Mouse (Mus musculus) kidney, adult 8-10 months (tissue): ENCODE measurements around the gene Gm43720.
"Not testable (repeated sequence)": the region's sequence is repeated elsewhere in the genome, so short reads cannot be mapped to it uniquely, and the experiment has no call there.

ENCODE experiments used
- DNase-seq, 2 experiments: peaks; one replicate each; pipeline ENCODE4 v3.0.0; 2022

Gene Gm43720

DNA sequence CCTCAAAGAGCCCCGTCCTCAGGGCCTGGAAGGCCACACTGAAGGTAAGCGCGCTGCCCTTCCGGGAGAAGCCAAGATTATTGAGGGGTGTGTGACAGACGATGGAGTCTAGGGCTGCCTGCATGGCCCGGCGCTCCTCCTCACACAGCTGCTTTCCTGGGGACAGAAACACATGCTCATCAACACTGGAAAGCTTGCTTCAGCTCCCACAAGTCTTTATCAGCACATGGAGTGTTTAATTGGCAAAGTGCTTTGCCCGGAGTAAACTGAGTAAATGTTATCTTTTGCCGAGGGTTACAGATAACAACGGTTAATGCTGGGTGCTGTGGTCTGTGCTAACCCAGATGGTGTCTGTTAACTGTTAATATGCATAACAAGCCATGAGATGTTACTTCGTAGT lies 18.9 kb downstream of the Gm43720 start:
- no peak for DNase-seq

DNA sequence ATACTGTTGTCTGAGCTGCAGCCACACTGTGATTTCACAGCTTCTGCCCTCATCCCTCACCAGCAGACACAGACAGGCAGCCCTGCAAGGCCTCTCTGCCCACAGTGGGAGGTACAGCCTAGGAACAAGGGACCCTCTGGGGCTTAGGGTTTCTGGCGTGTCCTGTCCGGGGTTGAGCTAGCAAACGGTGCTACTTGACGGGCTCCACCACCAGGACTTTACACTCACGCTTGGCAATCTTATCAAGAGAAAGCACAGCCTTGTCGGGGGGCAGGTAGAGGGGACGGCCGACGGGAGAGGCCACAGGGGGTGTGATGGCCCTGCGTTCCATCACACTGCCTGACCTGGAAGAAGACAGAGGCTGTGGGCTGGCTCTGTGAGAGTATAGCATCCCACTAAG lies 19.7 kb downstream of the Gm43720 start:
- no peak for DNase-seq

DNA sequence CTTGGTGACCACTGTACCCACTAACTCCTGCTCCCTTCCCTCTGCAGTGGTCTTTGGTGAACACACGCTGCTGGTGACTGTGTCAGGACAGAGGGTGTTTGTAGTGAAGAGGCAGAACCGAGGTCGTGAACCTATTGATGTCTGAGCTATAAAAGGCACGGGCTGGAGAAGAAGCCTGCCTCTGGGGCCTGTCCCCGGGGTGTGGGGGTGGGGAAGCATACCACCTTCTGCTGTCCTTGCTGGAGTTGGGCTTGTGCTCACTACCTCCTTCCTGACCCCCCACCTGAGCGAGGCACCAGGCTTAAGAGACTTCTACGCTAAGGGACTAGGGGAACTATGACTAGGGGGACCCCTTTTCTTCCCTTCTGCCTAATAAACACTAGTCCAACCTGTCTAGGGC lies 20.8 kb downstream of the Gm43720 start:
- DNase-seq: no peak

DNA sequence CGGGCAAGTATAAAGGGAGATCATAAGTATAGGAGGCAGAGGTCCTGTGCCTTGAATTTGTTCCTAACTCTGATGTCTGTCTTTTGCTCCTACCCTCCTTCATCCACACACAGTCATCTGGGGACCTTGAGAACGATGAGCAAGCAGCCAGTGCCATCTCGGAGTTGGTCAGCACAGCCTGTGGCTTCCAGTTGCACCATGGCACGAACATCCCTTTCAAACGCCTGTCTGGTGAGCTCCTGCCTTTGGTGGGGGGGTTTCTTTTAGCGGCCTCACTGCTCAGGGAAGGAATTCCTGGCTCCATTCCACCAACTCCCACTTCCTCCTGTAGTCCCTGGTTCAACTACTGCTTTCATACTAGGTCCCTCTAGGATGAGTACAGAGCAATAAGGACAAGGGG lies 21.2 kb downstream of the Gm43720 start:
- DNase-seq: no peak

- no peak for DNase-seq
These were observed 21.7 kb downstream of the Gm43720 start for GRCm38 (mm10) chr5:138258078-138258477.

DNA sequence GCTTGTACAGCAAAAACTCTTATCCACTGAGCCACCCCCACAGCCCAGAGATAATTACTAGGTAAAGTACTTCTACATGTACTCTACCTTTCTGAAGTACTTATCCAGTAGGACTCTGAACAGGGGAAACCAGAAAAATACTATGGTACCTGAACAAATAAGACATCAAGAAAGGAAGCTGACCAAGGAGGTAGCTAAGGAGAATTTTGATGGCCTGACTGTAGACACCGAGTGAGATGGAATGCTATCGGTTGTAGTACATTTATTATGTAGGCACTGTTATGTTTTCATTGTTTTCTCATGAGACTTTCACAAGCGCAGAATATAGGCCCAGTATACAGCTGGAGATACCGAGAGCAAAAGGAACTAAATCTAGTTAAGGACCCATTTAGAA lies 22.2 kb downstream of the Gm43720 start:
- no peak for DNase-seq

- no peak for DNase-seq
These were observed 22.7 kb downstream of the Gm43720 start for GRCm38 (mm10) chr5:138256966-138257584.

DNA sequence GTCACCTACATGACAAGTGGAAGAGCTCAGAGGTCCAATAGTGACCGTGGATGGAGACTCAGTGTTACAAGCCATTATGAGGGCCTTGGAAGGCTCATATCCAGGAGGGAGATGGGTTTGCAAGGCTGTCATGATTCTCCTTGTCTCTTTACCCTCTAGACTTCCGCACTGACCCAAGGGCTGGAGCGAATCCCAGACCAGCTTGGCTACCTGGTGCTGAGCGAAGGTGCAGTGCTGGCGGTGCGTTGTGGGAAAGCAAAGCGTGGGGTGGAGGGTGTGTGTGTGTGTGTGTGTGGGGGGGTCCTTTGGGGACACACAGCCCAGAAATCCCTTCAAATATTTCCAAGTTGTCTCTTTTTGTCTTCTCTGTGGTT lies 23.7 kb downstream of the Gm43720 start:
- DNase-seq: no peak

DNA sequence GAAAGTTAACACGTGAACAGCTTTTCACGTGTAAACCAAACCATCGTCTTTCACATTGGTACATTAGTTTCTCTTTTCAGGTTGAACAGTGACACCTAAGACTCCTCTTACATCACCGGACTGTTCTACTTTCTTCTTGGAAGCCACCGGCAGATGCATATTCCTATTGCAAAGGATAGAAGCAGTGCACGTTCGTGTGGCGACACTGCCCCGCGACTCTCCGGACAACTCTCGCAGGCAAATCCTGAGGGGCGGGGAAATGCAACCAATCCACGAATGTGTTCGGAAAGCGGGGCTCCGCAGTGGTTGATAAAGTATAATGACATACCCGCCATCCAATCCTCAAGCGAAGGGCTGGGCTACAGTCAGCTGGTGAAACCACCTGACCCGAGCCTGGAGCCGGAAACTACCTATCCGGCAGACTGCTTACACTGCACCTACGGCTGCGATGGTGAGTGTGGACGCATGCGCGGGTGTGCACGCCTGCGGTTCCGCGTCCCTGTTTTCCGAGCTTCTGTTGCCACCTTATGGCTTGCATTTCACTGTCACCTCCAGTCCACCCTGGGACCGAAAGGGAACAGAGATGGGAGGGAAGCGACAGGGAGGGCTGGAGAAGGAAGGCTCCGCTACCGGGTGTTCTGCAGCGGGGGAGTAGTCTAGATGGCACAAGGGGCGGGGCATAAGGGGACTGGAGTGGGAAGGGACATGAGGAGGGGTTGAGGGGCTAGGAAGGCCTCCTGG lies 24.2 kb downstream of the Gm43720 start, which contains the start of gene Lamtor4:
Lamtor4 (plus strand) TSS at position 130 of the 741 bp plus-strand sequence.
- peak; percentile 97 to 98 for DNase-seq

GRCm38 (mm10) chr5:138253061-138253460 lies 26.7 kb downstream of the Gm43720 start:
- no peak for DNase-seq

- no peak for DNase-seq
These were observed 28.6 kb downstream of the Gm43720 start for GRCm38 (mm10) chr5:138251144-138251543.

- no peak for DNase-seq
These were observed 38.2 kb downstream of the Gm43720 start for GRCm38 (mm10) chr5:138241511-138241910.

DNA sequence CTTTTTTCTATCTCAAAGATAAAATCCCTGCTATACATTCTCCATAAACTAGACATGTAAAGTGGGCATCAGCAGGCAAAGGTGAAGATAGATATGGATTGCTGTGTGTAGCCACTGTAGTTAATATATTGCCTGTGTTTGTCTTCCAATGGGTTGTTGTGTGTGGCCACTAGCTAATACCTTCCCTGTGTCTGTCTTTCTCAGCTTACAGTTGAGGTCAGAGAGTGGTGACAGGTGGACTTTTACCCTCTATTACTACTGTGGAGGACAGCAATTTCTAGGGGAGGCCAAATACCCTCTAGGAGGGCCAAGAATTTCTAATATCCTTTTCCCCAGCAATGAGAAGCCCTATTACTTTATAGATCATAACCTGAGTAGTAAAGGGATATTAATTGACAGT lies 45.5 kb downstream of the Gm43720 start:
- no peak for DNase-seq

DNA sequence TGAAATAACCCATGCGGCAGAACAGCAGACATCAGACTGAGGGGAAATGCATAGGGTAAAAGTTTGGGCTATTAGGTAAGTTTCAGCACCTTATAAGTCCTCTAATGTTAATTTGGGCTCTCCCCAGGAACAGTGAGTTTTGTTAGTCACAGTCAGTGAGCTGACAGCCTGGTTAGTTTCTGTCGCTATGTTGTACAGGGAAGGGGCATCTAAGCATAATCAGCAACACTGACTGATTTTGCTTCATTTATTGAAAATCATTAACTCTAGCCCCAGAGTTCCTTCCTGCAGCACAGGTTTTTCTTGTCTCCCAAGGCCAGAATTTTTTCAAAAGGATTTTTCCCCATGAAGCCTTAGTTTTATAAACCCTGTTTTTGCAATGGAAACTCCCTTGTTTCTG lies 46.0 kb downstream of the Gm43720 start:
- no peak for DNase-seq

DNA sequence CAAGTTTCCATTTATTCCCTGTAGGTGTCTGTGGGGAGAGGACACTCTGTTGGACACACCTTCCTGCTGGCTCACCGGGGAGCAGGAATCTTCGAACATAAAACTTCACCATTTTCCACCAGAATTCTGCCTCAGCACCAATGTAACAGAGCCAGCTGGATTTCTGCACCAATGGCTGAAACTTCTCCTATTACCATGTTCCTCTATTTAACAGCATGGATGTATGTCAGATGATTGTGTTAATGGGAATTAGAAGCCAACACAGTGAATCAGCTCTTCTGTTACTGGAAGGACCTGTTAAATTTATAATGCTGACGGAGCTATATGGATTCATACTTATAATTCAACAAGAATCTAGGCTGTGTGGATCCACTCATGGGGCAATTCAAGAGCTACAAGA lies 50.2 kb downstream of the Gm43720 start:
- DNase-seq: no peak

GRCm38 (mm10) chr5:138228026-138228425 lies 51.7 kb downstream of the Gm43720 start:
- DNase-seq: peak in 1 of 2 experiments; percentile 69

- DNase-seq: no peak
These were observed 52.4 kb downstream of the Gm43720 start for GRCm38 (mm10) chr5:138227367-138227766.

DNA sequence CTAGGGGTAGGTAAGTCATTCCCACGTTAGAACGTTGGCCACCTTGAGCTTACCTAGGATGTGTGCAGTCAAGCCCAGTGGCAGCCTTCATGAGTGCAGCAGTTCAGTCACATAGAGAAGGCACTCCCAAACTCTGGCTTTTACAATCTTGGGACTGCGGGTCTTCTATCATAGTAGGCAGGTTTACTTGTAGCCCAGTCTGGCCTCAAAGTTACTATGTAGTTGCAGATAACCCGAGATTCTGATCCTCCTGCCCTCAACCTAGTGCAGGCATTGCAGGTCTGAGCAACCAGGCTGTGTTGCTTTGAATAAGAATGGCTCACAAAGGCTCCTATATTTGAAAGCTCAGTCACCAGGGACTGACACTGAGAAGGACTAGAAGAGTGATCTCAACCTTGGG lies 53.3 kb downstream of the Gm43720 start:
- DNase-seq: no peak

DNA sequence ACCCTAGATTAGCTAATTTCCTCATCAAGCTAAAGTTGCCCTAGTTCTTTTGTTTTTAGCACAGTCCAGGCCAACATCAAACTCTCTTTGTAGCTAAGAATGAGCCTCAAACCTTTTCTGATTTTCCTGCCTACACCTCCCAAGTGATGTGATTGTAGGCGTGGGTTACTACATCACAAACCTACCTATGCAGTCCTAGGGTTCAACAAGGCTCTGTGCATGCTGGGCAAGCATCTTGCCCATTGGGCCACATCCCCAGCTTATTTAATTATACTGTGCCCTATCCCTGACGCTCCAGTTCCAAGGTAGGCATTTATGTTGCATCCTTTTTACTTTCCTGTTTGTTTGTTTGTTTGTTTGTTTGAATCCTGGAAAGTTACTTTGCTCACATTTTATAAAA lies 54.1 kb downstream of the Gm43720 start, which contains the start of gene Nxpe5:
Nxpe5 (plus strand) TSS at position 199 of the 400 bp plus-strand sequence.
- no peak for DNase-seq

DNA sequence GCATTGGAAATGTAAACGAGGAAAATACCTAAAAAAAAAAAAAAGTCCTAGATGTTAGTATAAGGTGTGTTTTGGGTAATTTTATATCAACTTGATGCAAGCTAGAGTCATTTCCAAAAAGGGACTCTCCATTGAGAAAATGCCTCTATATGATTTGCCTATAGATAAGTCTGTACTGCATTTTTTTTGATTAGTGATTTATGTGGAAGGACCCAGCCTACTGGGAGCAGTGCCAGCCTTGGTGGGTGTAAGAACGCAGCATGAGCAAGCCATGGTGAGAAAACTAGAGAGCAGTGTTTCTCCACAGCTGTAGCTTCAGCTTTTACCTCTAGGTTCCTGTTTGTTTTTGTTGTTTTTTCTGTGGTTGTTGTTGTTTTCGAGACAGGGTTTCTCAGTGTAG lies 56.5 kb downstream of the Gm43720 start:
- DNase-seq: no peak

- peak; percentile 88 to 95 for DNase-seq
These were observed 57.6 kb downstream of the Gm43720 start for GRCm38 (mm10) chr5:138222111-138222510.

- no peak for DNase-seq
These were observed 59.9 kb downstream of the Gm43720 start for GRCm38 (mm10) chr5:138219864-138220263.

GRCm38 (mm10) chr5:138216632-138217031 lies 63.1 kb downstream of the Gm43720 start:
- DNase-seq: not testable (repeated sequence)
